Mouse (Mus musculus) Patski (cell line): Measurements from ENCODE around the gene Vwa2. TPM values are rescaled to one million over a fixed set of nuclear protein-coding genes. Genes with fewer than 3 reads are reported as not detected.

Experiments
- ATAC-seq: fragments of 100-300 bp; one replicate; pipeline ENCODE4 v1.8.0; 2021
- CTCF ChIA-PET: fragments of 350-600 bp; sonication (Branson Sonifier 250); formaldehyde crosslinking; loops from one replicate; lab custom pipeline; 2022; ENCODE audit warnings: inconsistent platforms; lab: Charles Lee
- POLR2A ChIA-PET: fragments of 350-600 bp; sonication (Branson Sonifier 250); formaldehyde crosslinking; loops from one replicate; lab custom pipeline; 2022; ENCODE audit warnings: antibody characterized with exemption, inconsistent platforms; lab: Charles Lee
- DNase-seq: peaks from one replicate; pipeline ENCODE4 v3.0.0-alpha.2; 2011; ENCODE audit warnings: low read depth, low spot score
- H3K27me3 ChIP-seq: fragments of 371-371 bp; one replicate; pipeline ENCODE4 v1.5.1; 2021
- CTCF ChIP-seq: fragments of 100-300 bp; IDR thresholded peaks from one replicate; pipeline ENCODE4 v1.5.1; 2021
- in situ Hi-C: fragments of 300-500 bp; cut with MboI; formaldehyde crosslinking; loops from 3 replicates; pipeline ENCODE4 v1.11.1; 2018; ENCODE audit warnings: low pct_unique_long_range_greater_than_20kb, mixed read lengths
- polyA plus RNA-seq: library from polyadenylated mRNA; unstranded; gene quantifications from one replicate; pipeline ENCODE4 v1.2.3, GENCODE M21; 2021

Gene Vwa2
- polyA plus RNA-seq, 1 experiment from 2014 or later, result 1.8 TPM

DNA sequence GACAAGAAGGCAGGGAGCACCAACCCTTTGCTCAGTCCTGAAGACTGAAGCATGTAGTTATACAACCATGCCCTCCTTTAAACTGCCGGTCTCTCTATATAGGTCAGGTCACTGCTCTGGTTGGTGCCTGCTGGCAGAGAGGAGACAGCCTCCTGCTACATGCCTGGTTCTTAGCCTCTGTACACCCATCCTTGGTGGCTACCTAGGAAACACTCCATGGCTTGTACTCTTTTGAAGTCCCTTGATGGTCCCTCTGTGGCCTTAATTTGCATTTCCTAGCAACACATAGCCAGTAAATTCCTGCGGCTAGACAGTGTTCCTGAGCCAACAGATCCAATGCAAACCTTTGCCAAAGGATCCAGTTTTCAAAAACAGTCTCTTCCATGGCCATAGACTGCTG, 71.6 kb downstream of the Vwa2 start:
- DNase-seq (no peak), ATAC-seq (no peak)
- ChIA-PET CTCF (interaction anchor here (1.5 kb wide), 1 partner anchor 13 kb away, joined by 3 read pairs; no protein-coding TSS in a partner anchor), POLR2A (no interaction called here)
- in situ Hi-C loops, result no loop called here
- no peaks in the 10 kb centered on the region for H3K27me3 ChIP-seq
- TF ChIP-seq CTCF, result no peak

DNA sequence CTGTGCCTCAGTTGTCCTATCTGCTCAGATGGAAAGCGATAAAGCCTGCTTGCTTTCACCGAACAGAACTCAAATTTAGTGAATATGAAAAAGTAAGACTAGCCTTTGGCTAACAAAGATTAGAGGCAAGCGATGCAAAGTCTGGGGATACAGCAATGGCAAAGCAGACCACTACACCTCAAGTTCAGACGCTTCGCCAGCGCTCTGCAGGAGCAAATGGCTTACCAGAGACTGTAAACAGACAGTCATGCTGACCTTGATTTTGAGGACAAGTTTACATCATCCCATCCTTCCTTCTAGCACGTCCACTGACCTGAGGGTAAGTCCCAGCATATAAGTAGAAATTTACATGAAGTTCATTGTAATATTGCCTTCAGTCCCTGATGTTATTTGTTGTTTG, 72.2 kb downstream of the Vwa2 start:
- CTCF ChIA-PET, result interaction anchor here (1.5 kb wide), 1 partner anchor 12 kb away, joined by 3 read pairs; no protein-coding TSS in a partner anchor
- POLR2A ChIA-PET, result no interaction called here
- H3K27me3 ChIP-seq, result no peaks in the 10 kb centered on the region
- ATAC-seq, result no peak
- DNase-seq, result no peak
- no peak for TF ChIP-seq CTCF
- in situ Hi-C loops, result no loop called here

DNA sequence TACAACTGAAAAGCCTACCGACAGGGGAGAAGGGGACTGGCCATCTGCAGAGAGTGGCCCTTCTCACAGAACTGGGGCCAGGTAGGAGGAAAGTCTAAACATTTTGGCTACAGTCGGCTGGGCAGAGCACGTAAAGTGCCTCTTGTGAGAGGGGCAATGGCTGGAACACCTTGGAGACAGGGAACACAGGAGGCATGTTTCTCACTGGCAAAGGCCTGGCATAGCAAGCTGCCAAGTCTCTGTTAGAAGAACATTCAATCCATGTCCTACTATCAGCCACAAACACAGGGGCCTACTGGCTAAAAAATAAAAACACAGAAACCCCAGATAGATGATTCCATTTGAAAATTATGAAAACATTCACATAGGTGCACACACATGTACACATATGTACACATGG, 72.7 kb downstream of the Vwa2 start:
- TF ChIP-seq CTCF, result no peak
- in situ Hi-C loops, result no loop called here
- no peaks in the 10 kb centered on the region for H3K27me3 ChIP-seq
- POLR2A ChIA-PET, result no interaction called here
- CTCF ChIA-PET, result interaction anchor here (1.5 kb wide), 1 partner anchor 11 kb away, joined by 3 read pairs; no protein-coding TSS in a partner anchor
- DNase-seq (no peak), ATAC-seq (no peak)

GRCm38 (mm10) chr19:56947971-56948610, 74.0 kb downstream of the Vwa2 start:
- in situ Hi-C loops, result no loop called here
- H3K27me3 ChIP-seq, result no peaks in the 10 kb centered on the region
- TF ChIP-seq CTCF, result no peak
- CTCF ChIA-PET, result interaction anchor here (1.3 kb wide), 1 partner anchor 12 kb away, joined by 3 read pairs; no protein-coding TSS in a partner anchor
- no peak for ATAC-seq
- POLR2A ChIA-PET, result no interaction called here
- DNase-seq, result no peak

DNA sequence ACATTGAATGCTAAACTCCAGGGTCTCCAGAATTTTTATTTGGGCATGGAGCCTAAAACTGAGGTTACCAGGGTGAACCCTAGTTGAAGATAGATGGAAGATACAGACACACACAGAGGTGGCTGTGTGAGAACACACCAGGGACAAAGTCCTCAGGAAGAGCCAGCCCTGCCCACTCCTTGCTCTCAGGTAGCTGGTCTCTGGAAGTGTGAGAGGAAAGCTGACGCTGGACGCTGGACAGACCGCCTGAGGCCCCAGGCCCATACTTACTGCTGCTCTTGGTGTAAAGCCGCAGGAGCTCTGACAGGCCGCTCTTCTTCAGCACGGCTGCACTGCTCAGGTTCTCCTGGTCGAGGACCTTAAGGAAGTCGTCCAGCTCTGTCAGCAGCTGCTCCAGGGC, 75.8 kb downstream of the Vwa2 start:
- TF ChIP-seq CTCF, result no peak
- in situ Hi-C loops, result no loop called here
- ChIA-PET CTCF (interaction anchor here (0.8 kb wide), 1 partner anchor 23 kb away, joined by 3 read pairs; no protein-coding TSS in a partner anchor), POLR2A (no interaction called here)
- DNase-seq, result no peak
- no peaks in the 10 kb centered on the region for H3K27me3 ChIP-seq
- ATAC-seq, result no peak

DNA sequence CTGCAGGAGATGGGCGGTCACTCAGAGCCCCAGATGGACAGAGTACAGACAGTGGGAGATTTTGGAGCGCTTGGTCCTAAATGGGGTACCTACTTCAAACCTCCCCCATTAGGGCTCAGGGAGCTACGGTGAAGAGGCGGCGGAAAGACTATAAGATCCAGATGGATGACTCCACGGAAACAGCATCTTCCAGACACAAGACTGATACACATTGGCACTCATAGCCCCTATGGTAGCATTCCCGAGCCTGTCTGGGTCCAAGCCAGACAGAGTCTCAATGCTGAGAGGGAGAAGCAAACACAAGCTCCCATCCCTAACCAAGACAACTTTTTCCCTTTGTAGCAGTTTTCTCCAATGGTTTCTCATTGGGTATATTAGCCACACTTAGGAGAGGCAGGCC, 76.8 kb downstream of the Vwa2 start:
- ChIA-PET POLR2A (no interaction called here), CTCF (no interaction called here)
- no peak for TF ChIP-seq CTCF
- ATAC-seq, result no peak
- in situ Hi-C loops, result no loop called here
- H3K27me3 ChIP-seq, result no peaks in the 10 kb centered on the region
- DNase-seq, result no peak

- no peaks in the 10 kb centered on the region for H3K27me3 ChIP-seq
- in situ Hi-C loops, result no loop called here
- ChIA-PET POLR2A (interaction anchor here (1.0 kb wide), 1 partner anchor 49 kb away, joined by 4 read pairs; no protein-coding TSS in a partner anchor), CTCF (interaction anchor here (2.3 kb wide), 1 partner anchor 15 kb away, joined by 8 read pairs; no protein-coding TSS in a partner anchor)
- ATAC-seq, result no peak
- no peak for DNase-seq
- no peak for TF ChIP-seq CTCF
Measured at GRCm38 (mm10) chr19:56953856-56954255, 79.8 kb downstream of the Vwa2 start.

GRCm38 (mm10) chr19:56954857-56955256, 80.8 kb downstream of the Vwa2 start:
- DNase-seq (no peak), ATAC-seq (no peak)
- TF ChIP-seq CTCF, result no peak
- POLR2A ChIA-PET, result interaction anchor here (0.7 to 0.8 kb wide), 2 partner anchors 25 to 53 kb away, joined by 4 to 5 read pairs; no protein-coding TSS in a partner anchor
- in situ Hi-C loops, result no loop called here
- no peaks in the 10 kb centered on the region for H3K27me3 ChIP-seq
- CTCF ChIA-PET, result no interaction called here

- ChIA-PET CTCF (no interaction called here), POLR2A (interaction anchor here (0.7 kb wide), 1 partner anchor 24 kb away, joined by 4 read pairs; no protein-coding TSS in a partner anchor)
- in situ Hi-C loops, result no loop called here
- no peak for TF ChIP-seq CTCF
- H3K27me3 ChIP-seq, result no peaks in the 10 kb centered on the region
- DNase-seq (no peak), ATAC-seq (no peak)
Measured at GRCm38 (mm10) chr19:56955568-56956513, 81.8 kb downstream of the Vwa2 start.

DNA sequence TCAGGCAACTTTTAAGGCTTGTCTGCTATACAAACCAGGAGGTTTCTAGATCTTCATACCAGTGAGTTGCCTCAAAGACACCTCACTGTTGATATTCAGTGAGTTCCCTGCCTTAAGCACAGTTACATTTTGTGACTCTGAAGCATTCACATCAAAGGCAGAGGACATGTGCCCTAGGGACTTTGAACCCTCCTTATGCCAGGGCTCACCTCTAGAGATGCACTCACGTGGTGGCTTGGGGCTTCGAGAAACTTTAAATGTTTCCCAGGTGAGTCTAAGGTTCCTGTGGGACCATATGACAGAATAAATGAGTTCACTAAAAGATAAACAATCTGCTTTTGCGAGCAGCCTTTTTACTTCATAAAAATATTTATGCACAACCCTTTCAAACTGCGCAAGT, 84.0 kb downstream of the Vwa2 start:
- DNase-seq, result no peak
- no peak for TF ChIP-seq CTCF
- ChIA-PET CTCF (interaction anchor here (1.1 to 1.8 kb wide), 4 partner anchors 12 to 73 kb away, joined by 3 to 4 read pairs (median 3); no protein-coding TSS in a partner anchor), POLR2A (interaction anchor here (1.0 kb wide), 1 partner anchor 9 kb away, joined by 3 read pairs; no protein-coding TSS in a partner anchor)
- in situ Hi-C loops, result no loop called here
- no peaks in the 10 kb centered on the region for H3K27me3 ChIP-seq
- no peak for ATAC-seq
